In the genomic region with DNA sequence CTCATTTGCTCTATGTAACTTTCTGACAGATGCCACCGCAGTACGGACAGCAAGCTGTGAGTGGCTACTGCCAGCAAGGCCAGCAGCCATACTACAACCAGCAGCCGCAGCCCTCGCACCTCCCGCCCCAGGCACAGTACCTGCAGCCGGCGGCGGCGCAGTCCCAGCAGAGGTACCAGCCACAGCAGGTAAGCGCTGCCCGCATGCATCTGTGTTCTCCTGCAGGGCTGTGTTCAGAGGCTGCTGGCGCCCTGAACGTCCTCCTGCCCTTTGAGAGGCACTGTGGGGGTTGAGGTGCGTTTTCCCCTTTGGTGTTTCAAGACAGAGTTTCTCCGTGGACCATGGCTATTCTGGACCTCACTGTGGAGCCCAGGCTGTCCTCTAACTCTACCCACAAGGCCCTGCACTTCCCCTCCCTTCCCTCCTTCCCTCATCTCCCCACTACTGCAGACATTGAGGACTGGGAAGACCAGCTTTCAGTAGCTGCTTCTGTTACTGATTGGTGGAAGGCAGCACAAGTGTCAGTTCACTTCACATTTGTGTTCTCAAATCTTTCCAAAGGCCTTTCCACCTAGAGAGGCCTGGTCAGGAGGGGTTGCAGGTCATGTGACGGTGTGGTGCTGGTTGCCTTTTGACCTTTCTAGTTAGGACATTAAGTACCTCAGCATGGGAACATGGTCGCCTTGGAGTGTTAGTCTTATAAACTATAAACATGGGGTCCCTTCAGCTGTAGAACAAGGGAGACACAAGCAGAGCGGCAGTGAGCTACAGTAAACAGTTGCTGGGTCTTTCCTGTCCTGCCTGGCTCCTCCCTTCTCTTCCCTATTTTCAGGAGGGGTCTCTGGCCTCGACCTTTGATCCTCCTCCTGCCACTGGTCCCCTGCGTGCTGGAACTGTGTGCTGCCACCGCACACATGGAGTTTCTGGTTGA, we compare ENCODE assay signal across 10 mouse cellular contexts.
A peak's percentile ranks its signal among the peaks of the same experiment; 100 is the strongest.
DNase-seq lines count a peak whose midpoint lies in the region; ATAC-seq and TF ChIP-seq lines count a peak whose summit lies in the region.
"Had no signal": no experiment of that assay in that cellular context is flagged by ENCODE, and none has a peak within 500 bp of the region (broad histone marks: within the 10 kb centered on the region; RNA-seq: fewer than 3 reads in every experiment).

No protein-coding gene starts in this region.

- peak overlapping the region; percentile 30; the same call in 1 of the 2 replicates for H3K27ac ChIP-seq in hindbrain, embryonic 13.5 days
- H3K27ac ChIP-seq in hindbrain, embryonic 14.5 days, result no peak overlapping the region
- no peak overlapping the region for H3K27ac ChIP-seq in ES-E14 (ENCODE audit: insufficient read depth, low read depth, low read length, poor library complexity, severe bottlenecking)
- peak overlapping the region; percentile 98 for H3K27ac ChIP-seq in liver, embryonic 14.5 days
- H3K27ac ChIP-seq: limb, embryonic 12.5 days had no signal

- no peaks in the 10 kb centered on the region for H3K9me3 ChIP-seq in hindbrain, embryonic 13.5 days
- H3K9me3 ChIP-seq in hindbrain, embryonic 14.5 days (ENCODE audit: control insufficient read depth, low read length), result no peaks in the 10 kb centered on the region
- no peaks in the 10 kb centered on the region for H3K9me3 ChIP-seq in ES-E14 (ENCODE audit: control insufficient read depth, insufficient read depth, low read depth, low read length)
- H3K9me3 ChIP-seq in liver, embryonic 14.5 days (ENCODE audit: control insufficient read depth, low read length), result no peaks in the 10 kb centered on the region
- H3K9me3 ChIP-seq: limb, embryonic 12.5 days had no signal

- H3K27me3 ChIP-seq in hindbrain, embryonic 13.5 days, result no peaks in the 10 kb centered on the region
- H3K27me3 ChIP-seq in hindbrain, embryonic 14.5 days (ENCODE audit: control insufficient read depth, insufficient read depth, low read length), result no peaks in the 10 kb centered on the region
- H3K27me3 ChIP-seq in liver, embryonic 14.5 days (ENCODE audit: control insufficient read depth, insufficient read depth, low read length), result no peaks in the 10 kb centered on the region
- H3K27me3 ChIP-seq: limb, embryonic 12.5 days had no signal

- TF ChIP-seq EP300 in liver, embryonic 14.5 days (IDR thresholded peaks at IDR 0.05; ENCODE audit: low read depth), result no peak

- 69% methylated on average over 21 of the region's 21 CpGs for WGBS in hindbrain, embryonic 13.5 days
- WGBS in hindbrain, embryonic 14.5 days, result 76% methylated on average over 21 of the region's 21 CpGs
- 52% methylated on average over 21 of the region's 21 CpGs for WGBS in liver, embryonic 14.5 days (ENCODE audit: insufficient replicate concordance)

- DNase-seq in hindbrain, embryonic 14.5 days (ENCODE audit: low spot score), result no peak
- DNase-seq in ES-E14 (ENCODE audit: low read depth, low spot score), result no peak
- DNase-seq in ZHBTc4 (ENCODE audit: low read depth, low spot score), result peak; percentile 33
- DNase-seq in liver, embryonic 14.5 days (ENCODE audit: low read depth in 3 of 3, low spot score in 3 of 3), result no peak
- no peak for DNase-seq in gastrocnemius, postnatal 10 days
- DNase-seq in frontal cortex, postnatal 14 days (ENCODE audit: low spot score in 2 of 2), result no peak
- DNase-seq: adrenal gland, adult 2 months; heart, postnatal 14 days had no signal

- no peaks in the 10 kb centered on the region; the same call in 1 of the 2 replicates for H3K36me3 ChIP-seq in hindbrain, embryonic 13.5 days
- H3K36me3 ChIP-seq in hindbrain, embryonic 14.5 days (replicated peaks; ENCODE audit: control insufficient read depth, insufficient read depth), result no peaks in the 10 kb centered on the region; the same call in 1 of the 2 replicates
- H3K36me3 ChIP-seq in ES-E14 (ENCODE audit: control insufficient read depth, insufficient read depth, low read length, poor library complexity, severe bottlenecking), result no peaks in the 10 kb centered on the region
- no peaks in the 10 kb centered on the region for H3K36me3 ChIP-seq in liver, embryonic 14.5 days (replicated peaks; ENCODE audit: control insufficient read depth, insufficient read depth, low read depth)

- H3K9ac ChIP-seq in hindbrain, embryonic 13.5 days, result no peak overlapping the region
- no peak overlapping the region for H3K9ac ChIP-seq in hindbrain, embryonic 14.5 days
- H3K9ac ChIP-seq in ES-E14 (ENCODE audit: insufficient read depth, low read depth, low read length, poor library complexity, severe bottlenecking), result no peak overlapping the region
- peak overlapping the region; percentile 70 for H3K9ac ChIP-seq in liver, embryonic 14.5 days (replicated peaks)
- H3K9ac ChIP-seq: limb, embryonic 12.5 days had no signal

- no peak overlapping the region for H3K4me3 ChIP-seq in hindbrain, embryonic 13.5 days
- H3K4me3 ChIP-seq in hindbrain, embryonic 14.5 days (replicated peaks; ENCODE audit: low read length), result no peak overlapping the region
- peak overlapping the region; percentile 6 to 7; a peak in 1 of 4 replicates for H3K4me3 ChIP-seq in ES-E14 (ENCODE audit: insufficient read depth in 1 of 2, low read depth in 1 of 2, low read length in 2 of 2, poor library complexity in 1 of 2, severe bottlenecking in 1 of 2)
- no peak overlapping the region for H3K4me3 ChIP-seq in liver, embryonic 14.5 days (ENCODE audit: insufficient read depth in 1 of 2, low read depth in 2 of 2, low read length in 2 of 2)
- H3K4me3 ChIP-seq: limb, embryonic 12.5 days had no signal

- no peak overlapping the region for H3K4me2 ChIP-seq in hindbrain, embryonic 13.5 days
- H3K4me2 ChIP-seq in hindbrain, embryonic 14.5 days (replicated peaks), result no peak overlapping the region
- peak overlapping the region; percentile 80 for H3K4me2 ChIP-seq in liver, embryonic 14.5 days (ENCODE audit: low read depth)
- H3K4me2 ChIP-seq: limb, embryonic 12.5 days had no signal

- TF ChIP-seq CTCF in liver, embryonic 14.5 days (IDR thresholded peaks at IDR 0.05; ENCODE audit: low read depth), result no peak

- H3K4me1 ChIP-seq in hindbrain, embryonic 13.5 days (replicated peaks), result peaks cover 59% of the 10 kb centered on the region
- H3K4me1 ChIP-seq in hindbrain, embryonic 14.5 days (replicated peaks; ENCODE audit: control insufficient read depth, insufficient read depth, low read length), result peaks cover 23% of the 10 kb centered on the region
- peaks cover 12 to 22% of the 10 kb centered on the region in 2 experiments for H3K4me1 ChIP-seq in ES-E14 (ENCODE audit: control insufficient read depth in 2 of 2, insufficient read depth in 2 of 2, low read length in 2 of 2, poor library complexity in 1 of 2)
- peaks cover 56 to 76% of the 10 kb centered on the region in 2 experiments for H3K4me1 ChIP-seq in liver, embryonic 14.5 days (replicated peaks; ENCODE audit: control insufficient read depth in 2 of 2, insufficient read depth in 2 of 2, low read length in 1 of 2)

- in situ Hi-C loops in ES-E14 (cut with MboI; ENCODE audit: low sequenced_read_pairs in 2 of 2, unreplicated experiment in 2 of 2), result no loop called here

- ATAC-seq in hindbrain, embryonic 13.5 days (ENCODE audit: low FRiP score), result no peak
- ATAC-seq in hindbrain, embryonic 14.5 days (ENCODE audit: low FRiP score), result no peak
- no peak for ATAC-seq in liver, embryonic 14.5 days (ENCODE audit: insufficient read depth)

TF ChIP-seq in ES-E14, 5 proteins besides CTCF, POLR2A, EP300 and RAD21:
- no peak for TF ChIP-seq CHD2 (IDR thresholded peaks at IDR 0.05; ENCODE audit: low read depth, low read length)
- no peak for TF ChIP-seq ZC3H11A (IDR thresholded peaks at IDR 0.05; ENCODE audit: borderline replicate concordance, low read depth, low read length)
- TF ChIP-seq ZNF384 (IDR thresholded peaks at IDR 0.05; ENCODE audit: low read depth, low read length), result no peak
- no peak for TF ChIP-seq MAFK (IDR thresholded peaks at IDR 0.05; ENCODE audit: insufficient read depth, low read depth, low read length)
- no peak for TF ChIP-seq HCFC1 (IDR thresholded peaks at IDR 0.05; ENCODE audit: borderline replicate concordance, insufficient read depth, low read length)
TF ChIP-seq in ES-E14: peak in this region for 0.

Comparison
In these comparisons a context has a peak if more than half of its experiments do, and no peak if none do; other contexts are left out.
1. H3K27ac ChIP-seq: peak in hindbrain, embryonic 13.5 days (single experiment) and liver, embryonic 14.5 days (single experiment); none in hindbrain, embryonic 14.5 days (single experiment) and ES-E14 (single experiment).
2. H3K4me3 ChIP-seq: peak in ES-E14 (2 of 2); none in hindbrain, embryonic 13.5 days (single experiment), hindbrain, embryonic 14.5 days (single experiment) and liver, embryonic 14.5 days (0 of 2).